Mouse (Mus musculus) hindbrain, embryonic 15.5 days (tissue): ENCODE measurements at regions not wholly inside any gene's neighbourhood (a gene's known extent, or its start where the extent isn't known, plus 50 kb on each side); places are given as distances from the start of the nearest gene placed in this dataset.
"Not testable (repeated sequence)": the region's sequence is repeated elsewhere in the genome, so short reads cannot be mapped to it uniquely, and the experiment has no call there.

Experiments used
- ATAC-seq: fragments of 200-750 bp; cut with Nextera tagmentation; 2 replicates; pipeline ENCODE4 v1.8.0; 2017; ENCODE audit warnings: low read depth, moderate number of reproducible peaks, moderate TSS enrichment; ENCODE audit not compliant: low FRiP score
- H3K27ac ChIP-seq: fragments of 300-500 bp; sonication (generic); replicated peaks from 2 replicates; pipeline ENCODE4 v1.5.1; 2015; ENCODE audit warnings: mild to moderate bottlenecking, inconsistent platforms
- H3K27me3 ChIP-seq: fragments of 300-500 bp; sonication (generic); 2 replicates; pipeline ENCODE4 v1.6.1; 2015; ENCODE audit warnings: control low read depth, inconsistent platforms
- H3K36me3 ChIP-seq: fragments of 300-500 bp; sonication (generic); 2 replicates; pipeline ENCODE4 v1.6.1; 2015; ENCODE audit warnings: control low read depth, inconsistent platforms
- H3K4me1 ChIP-seq: fragments of 300-500 bp; sonication (generic); replicated peaks from 2 replicates; pipeline ENCODE4 v1.6.1; 2015; ENCODE audit warnings: control low read depth, inconsistent platforms
- H3K4me2 ChIP-seq: fragments of 300-500 bp; sonication (generic); 2 replicates; pipeline ENCODE4 v1.6.1; 2015; ENCODE audit warnings: moderate library complexity, mild to moderate bottlenecking, inconsistent platforms
- H3K4me3 ChIP-seq: fragments of 300-500 bp; sonication (generic); 2 replicates; pipeline ENCODE4 v1.5.1; 2015; ENCODE audit warnings: mild to moderate bottlenecking, inconsistent platforms
- H3K9ac ChIP-seq: fragments of 300-500 bp; sonication (generic); 2 replicates; pipeline ENCODE4 v1.6.1; 2015; ENCODE audit warnings: inconsistent platforms
- H3K9me3 ChIP-seq: fragments of 300-500 bp; sonication (generic); 2 replicates; pipeline ENCODE4 v1.6.1; 2016; ENCODE audit warnings: control low read depth, inconsistent platforms
- WGBS: fragments of 180-500 bp; shearing (Covaris S2); methylation state at CpG from one replicate; pipeline ENCODE4 v1.1.7; 2015; 5-methylcytosine and 5-hydroxymethylcytosine counted together

GRCm38 (mm10) chr3:120471878-120472444 lies 687.7 kb upstream of the Ptbp2 start:
- 31% methylated on average over 2 of the region's 2 CpGs for WGBS
- Histone ChIP-seq H3K36me3 (no peaks in the 10 kb centered on the region), H3K4me2 (no peak overlapping the region), H3K4me3 (no peak overlapping the region), H3K4me1 (peaks cover 17% of the 10 kb centered on the region), H3K27ac (no peak overlapping the region; the same call in 1 of the 2 replicates), H3K27me3 (no peaks in the 10 kb centered on the region), H3K9me3 (no peaks in the 10 kb centered on the region), H3K9ac (no peak overlapping the region)
- ATAC-seq, result no peak

- Histone ChIP-seq H3K4me1 (peaks cover 17% of the 10 kb centered on the region), H3K36me3 (no peaks in the 10 kb centered on the region), H3K4me2 (no peak overlapping the region), H3K27ac (no peak overlapping the region), H3K27me3 (no peaks in the 10 kb centered on the region), H3K9ac (no peak overlapping the region), H3K9me3 (no peaks in the 10 kb centered on the region), H3K4me3 (no peak overlapping the region)
- WGBS, result 84% methylated on average over 2 of the region's 2 CpGs
- no peak for ATAC-seq
Observed at GRCm38 (mm10) chr3:120468887-120469286, 684.6 kb upstream of the Ptbp2 start.

GRCm38 (mm10) chr3:120460717-120461116 lies 676.5 kb upstream of the Ptbp2 start:
- Histone ChIP-seq H3K4me1 (no peaks in the 10 kb centered on the region), H3K9me3 (no peaks in the 10 kb centered on the region), H3K4me3 (no peak overlapping the region), H3K9ac (no peak overlapping the region), H3K27me3 (no peaks in the 10 kb centered on the region), H3K36me3 (no peaks in the 10 kb centered on the region), H3K4me2 (no peak overlapping the region), H3K27ac (no peak overlapping the region)
- ATAC-seq, result no peak

- Histone ChIP-seq H3K4me3 (no peak overlapping the region), H3K36me3 (no peaks in the 10 kb centered on the region), H3K4me2 (no peak overlapping the region), H3K9me3 (no peaks in the 10 kb centered on the region), H3K9ac (no peak overlapping the region), H3K4me1 (no peaks in the 10 kb centered on the region), H3K27me3 (no peaks in the 10 kb centered on the region), H3K27ac (no peak overlapping the region)
- WGBS, result 89% methylated on average over 7 of the region's 7 CpGs
- ATAC-seq, result no peak
Observed at GRCm38 (mm10) chr3:120457912-120458311, 673.6 kb upstream of the Ptbp2 start.

- no peaks in the 10 kb centered on the region for H3K36me3 ChIP-seq
- H3K27ac ChIP-seq, result no peak overlapping the region
- no peak overlapping the region for H3K4me2 ChIP-seq
- H3K4me3 ChIP-seq, result no peak overlapping the region
- no peaks in the 10 kb centered on the region for H3K27me3 ChIP-seq
- ATAC-seq, result no peak
- no peaks in the 10 kb centered on the region for H3K9me3 ChIP-seq
- WGBS, result 92% methylated on average over 4 of the region's 4 CpGs
- H3K9ac ChIP-seq, result no peak overlapping the region
- no peaks in the 10 kb centered on the region for H3K4me1 ChIP-seq
Observed at GRCm38 (mm10) chr3:120441127-120441526, 656.9 kb upstream of the Ptbp2 start.

GRCm38 (mm10) chr3:120430285-120430684 lies 646.0 kb upstream of the Ptbp2 start:
- ATAC-seq, result no peak
- Histone ChIP-seq H3K4me1 (no peaks in the 10 kb centered on the region), H3K9ac (no peak overlapping the region), H3K4me2 (no peak overlapping the region), H3K9me3 (no peaks in the 10 kb centered on the region), H3K27me3 (no peaks in the 10 kb centered on the region), H3K36me3 (no peaks in the 10 kb centered on the region), H3K27ac (no peak overlapping the region), H3K4me3 (no peak overlapping the region)
- 93% methylated on average over 2 of the region's 2 CpGs for WGBS

GRCm38 (mm10) chr3:120416634-120417033 lies 632.4 kb upstream of the Ptbp2 start:
- H3K4me1 ChIP-seq, result no peaks in the 10 kb centered on the region

GRCm38 (mm10) chr3:120375688-120376289 lies 591.5 kb upstream of the Ptbp2 start:
- 37% methylated on average over 6 of the region's 6 CpGs for WGBS
- no peaks in the 10 kb centered on the region for H3K27me3 ChIP-seq
- no peak overlapping the region for H3K4me2 ChIP-seq
- no peak overlapping the region for H3K4me3 ChIP-seq
- H3K4me1 ChIP-seq, result no peaks in the 10 kb centered on the region
- H3K36me3 ChIP-seq, result no peaks in the 10 kb centered on the region
- no peak overlapping the region for H3K27ac ChIP-seq
- ATAC-seq, result no peak
- H3K9me3 ChIP-seq, result no peaks in the 10 kb centered on the region
- no peak overlapping the region for H3K9ac ChIP-seq

More at GRCm38 (mm10) chr3:120416634-120417033, 632.4 kb upstream of the Ptbp2 start:
- Histone ChIP-seq H3K9ac (no peak overlapping the region), H3K4me3 (no peak overlapping the region), H3K4me2 (no peak overlapping the region), H3K27me3 (no peaks in the 10 kb centered on the region), H3K9me3 (no peaks in the 10 kb centered on the region), H3K36me3 (no peaks in the 10 kb centered on the region), H3K27ac (no peak overlapping the region)
- ATAC-seq, result no peak
- 84% methylated on average over 3 of the region's 3 CpGs for WGBS

GRCm38 (mm10) chr3:120342747-120343377 lies 558.6 kb upstream of the Ptbp2 start:
- H3K4me2 ChIP-seq, result no peak overlapping the region
- no peak overlapping the region for H3K9ac ChIP-seq
- ATAC-seq, result no peak
- no peak overlapping the region for H3K4me3 ChIP-seq
- no peaks in the 10 kb centered on the region for H3K27me3 ChIP-seq
- no peak overlapping the region for H3K27ac ChIP-seq
- no peaks in the 10 kb centered on the region for H3K36me3 ChIP-seq
- H3K4me1 ChIP-seq, result no peaks in the 10 kb centered on the region
- WGBS, result 63% methylated on average over 4 of the region's 4 CpGs
- no peaks in the 10 kb centered on the region for H3K9me3 ChIP-seq

GRCm38 (mm10) chr3:120341882-120342281 lies 557.6 kb upstream of the Ptbp2 start:
- Histone ChIP-seq H3K27me3 (no peaks in the 10 kb centered on the region), H3K4me3 (no peak overlapping the region), H3K27ac (0 out of 2 replicates have a peak overlapping the region, but pooled peaks have one; percentile 8), H3K4me2 (no peak overlapping the region), H3K9me3 (no peaks in the 10 kb centered on the region), H3K9ac (no peak overlapping the region), H3K4me1 (no peaks in the 10 kb centered on the region), H3K36me3 (no peaks in the 10 kb centered on the region)
- 61% methylated on average over 2 of the region's 2 CpGs for WGBS
- ATAC-seq, result no peak

- Histone ChIP-seq H3K9me3 (no peaks in the 10 kb centered on the region), H3K4me2 (no peak overlapping the region), H3K36me3 (no peaks in the 10 kb centered on the region), H3K27ac (no peak overlapping the region), H3K4me1 (no peaks in the 10 kb centered on the region), H3K4me3 (no peak overlapping the region), H3K27me3 (no peaks in the 10 kb centered on the region), H3K9ac (no peak overlapping the region)
- no peak for ATAC-seq
- 65% methylated on average over 7 of the region's 7 CpGs for WGBS
Observed at GRCm38 (mm10) chr3:120335843-120336585, 551.7 kb upstream of the Ptbp2 start.

GRCm38 (mm10) chr3:120307042-120307441 lies 522.8 kb upstream of the Ptbp2 start:
- WGBS, result 96% methylated on average over 3 of the region's 3 CpGs

More at GRCm38 (mm10) chr3:120307042-120307441, 522.8 kb upstream of the Ptbp2 start:
- not testable (repeated sequence) for H3K4me1 ChIP-seq, H3K9ac ChIP-seq, H3K27ac ChIP-seq, H3K36me3 ChIP-seq, H3K4me2 ChIP-seq, H3K9me3 ChIP-seq, H3K27me3 ChIP-seq, ATAC-seq, H3K4me3 ChIP-seq
